Mouse (Mus musculus): ENCODE data around the gene Arih1.

DNA sequence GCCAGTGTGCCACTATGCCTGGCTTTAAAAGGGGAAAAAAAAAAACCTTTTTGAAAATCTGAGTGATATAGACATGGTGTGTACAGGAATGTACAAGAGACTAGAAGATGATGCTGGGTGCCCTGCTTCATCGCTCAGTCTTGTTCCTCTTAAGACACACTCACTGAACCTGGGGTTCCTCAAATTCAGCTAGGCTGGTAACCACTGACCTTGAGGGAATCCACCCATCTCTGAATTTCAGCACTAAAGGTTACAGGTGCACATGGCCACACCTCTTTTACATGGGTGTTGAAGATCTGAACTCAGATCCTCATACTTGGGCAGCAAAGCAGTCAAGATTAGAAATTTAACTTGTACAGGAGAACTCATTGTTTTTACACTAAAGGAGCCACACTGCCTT lies 79.1 kb downstream of the Arih1 start:
- TF ChIP-seq EP300 (IDR thresholded peaks at IDR 0.05; ENCODE audit: low read depth) (no peak), CTCF (IDR thresholded peaks at IDR 0.05; ENCODE audit: low read depth) (no peak)
